Mouse (Mus musculus) neural tube, embryonic 14.5 days (tissue): ENCODE measurements at regions not wholly inside any gene's neighbourhood (a gene's known extent, or its start where the extent isn't known, plus 50 kb on each side); places are given as distances from the start of the nearest gene placed in this dataset.

Experiments
- ATAC-seq: fragments of 200-750 bp; cut with Nextera tagmentation; 2 replicates; pipeline ENCODE4 v1.8.0; 2017; ENCODE audit warnings: low read depth, mild to moderate bottlenecking, moderate TSS enrichment, moderate library complexity
- H3K27ac ChIP-seq: fragments of 300-500 bp; sonication (generic); 2 replicates; pipeline ENCODE4 v1.5.1; 2014; ENCODE audit warnings: low read depth, mild to moderate bottlenecking, control low read depth, low read length, moderate library complexity, mixed read lengths
- H3K27me3 ChIP-seq: fragments of 300-500 bp; sonication (generic); 2 replicates; pipeline ENCODE4 v1.6.1; 2014; ENCODE audit warnings: low read length; ENCODE audit not compliant: control insufficient read depth, insufficient read depth
- H3K36me3 ChIP-seq: fragments of 300-500 bp; sonication (generic); 2 replicates; pipeline ENCODE4 v1.6.1; 2014; ENCODE audit warnings: low read length, mixed read lengths; ENCODE audit not compliant: control insufficient read depth, insufficient read depth
- H3K4me1 ChIP-seq: fragments of 300-500 bp; sonication (generic); 2 replicates; pipeline ENCODE4 v1.6.1; 2014; ENCODE audit warnings: low read length; ENCODE audit not compliant: control insufficient read depth, insufficient read depth
- H3K4me2 ChIP-seq: fragments of 300-500 bp; sonication (generic); 2 replicates; pipeline ENCODE4 v1.6.1; 2014; ENCODE audit warnings: mild to moderate bottlenecking, low read depth, low read length, control low read depth
- H3K4me3 ChIP-seq: fragments of 300-500 bp; sonication (generic); 2 replicates; pipeline ENCODE4 v1.5.1; 2014; ENCODE audit warnings: low read depth, low read length, control low read depth, mixed read lengths
- H3K9ac ChIP-seq: fragments of 300-500 bp; sonication (generic); replicated peaks from 2 replicates; pipeline ENCODE4 v1.6.1; 2014; ENCODE audit warnings: low read depth, mild to moderate bottlenecking, control low read depth, low read length, mixed read lengths
- H3K9me3 ChIP-seq: fragments of 300-500 bp; sonication (generic); 2 replicates; pipeline ENCODE4 v1.6.1; 2016; ENCODE audit warnings: low read length; ENCODE audit not compliant: control insufficient read depth
- WGBS: fragments of 180-500 bp; shearing (Covaris S2); extraction: QIAGEN DNeasy Blood & Tissue Kit; methylation state at CpG from one replicate; pipeline ENCODE4 v1.1.7; 2014; 5-methylcytosine and 5-hydroxymethylcytosine counted together

- no peaks in the 10 kb centered on the region for H3K9me3 ChIP-seq
- H3K9ac ChIP-seq, result no peak overlapping the region
- no peaks in the 10 kb centered on the region for H3K27me3 ChIP-seq
- H3K36me3 ChIP-seq, result no peaks in the 10 kb centered on the region
- no peak overlapping the region for H3K27ac ChIP-seq
- peak; percentile 97 for ATAC-seq
- no peak overlapping the region for H3K4me2 ChIP-seq
- 8% methylated on average over 4 of the region's 4 CpGs for WGBS
- no peaks in the 10 kb centered on the region for H3K4me1 ChIP-seq
- H3K4me3 ChIP-seq, result no peak overlapping the region
These were observed 114.3 kb downstream of the Rab38 start for GRCm38 (mm10) chr7:88544393-88544792.

- Histone ChIP-seq H3K9ac (no peak overlapping the region), H3K36me3 (no peaks in the 10 kb centered on the region), H3K4me1 (no peaks in the 10 kb centered on the region), H3K27ac (no peak overlapping the region), H3K27me3 (no peaks in the 10 kb centered on the region), H3K4me2 (no peak overlapping the region), H3K9me3 (no peaks in the 10 kb centered on the region), H3K4me3 (no peak overlapping the region)
- WGBS, result 39% methylated on average over 5 of the region's 5 CpGs
- ATAC-seq, result peak; percentile 53; the same call in 1 of the 2 replicates
These were observed 115.0 kb downstream of the Rab38 start for GRCm38 (mm10) chr7:88544976-88545654.

- Histone ChIP-seq H3K4me2 (no peak overlapping the region), H3K27me3 (no peaks in the 10 kb centered on the region), H3K9me3 (no peaks in the 10 kb centered on the region), H3K36me3 (no peaks in the 10 kb centered on the region), H3K27ac (no peak overlapping the region), H3K9ac (no peak overlapping the region), H3K4me3 (no peak overlapping the region), H3K4me1 (no peaks in the 10 kb centered on the region)
- no peak for ATAC-seq
- 88% methylated on average over 1 of the region's 1 CpGs for WGBS
These were observed 145.0 kb downstream of the Rab38 start for GRCm38 (mm10) chr7:88575073-88575472.

GRCm38 (mm10) chr7:88600781-88601180 is 170.7 kb downstream of the Rab38 start:
- ATAC-seq, result no peak
- WGBS, result 85% methylated on average over 1 of the region's 1 CpGs

More at GRCm38 (mm10) chr7:88600781-88601180, 170.7 kb downstream of the Rab38 start:
- no peak overlapping the region for H3K9ac ChIP-seq
- no peak overlapping the region for H3K4me3 ChIP-seq
- no peaks in the 10 kb centered on the region; the same call in 1 of the 2 replicates for H3K9me3 ChIP-seq
- no peaks in the 10 kb centered on the region for H3K36me3 ChIP-seq
- H3K27ac ChIP-seq, result no peak overlapping the region
- H3K4me1 ChIP-seq, result no peaks in the 10 kb centered on the region
- H3K4me2 ChIP-seq, result no peak overlapping the region
- H3K27me3 ChIP-seq, result no peaks in the 10 kb centered on the region
